Mouse (Mus musculus): ENCODE data around the gene Ccer2. TPM values are rescaled to one million over a fixed set of nuclear protein-coding genes. Genes with fewer than 3 reads are reported as not detected.

Gene Ccer2
- total RNA-seq, 2 experiments from 2014 or later = not detected

DNA sequence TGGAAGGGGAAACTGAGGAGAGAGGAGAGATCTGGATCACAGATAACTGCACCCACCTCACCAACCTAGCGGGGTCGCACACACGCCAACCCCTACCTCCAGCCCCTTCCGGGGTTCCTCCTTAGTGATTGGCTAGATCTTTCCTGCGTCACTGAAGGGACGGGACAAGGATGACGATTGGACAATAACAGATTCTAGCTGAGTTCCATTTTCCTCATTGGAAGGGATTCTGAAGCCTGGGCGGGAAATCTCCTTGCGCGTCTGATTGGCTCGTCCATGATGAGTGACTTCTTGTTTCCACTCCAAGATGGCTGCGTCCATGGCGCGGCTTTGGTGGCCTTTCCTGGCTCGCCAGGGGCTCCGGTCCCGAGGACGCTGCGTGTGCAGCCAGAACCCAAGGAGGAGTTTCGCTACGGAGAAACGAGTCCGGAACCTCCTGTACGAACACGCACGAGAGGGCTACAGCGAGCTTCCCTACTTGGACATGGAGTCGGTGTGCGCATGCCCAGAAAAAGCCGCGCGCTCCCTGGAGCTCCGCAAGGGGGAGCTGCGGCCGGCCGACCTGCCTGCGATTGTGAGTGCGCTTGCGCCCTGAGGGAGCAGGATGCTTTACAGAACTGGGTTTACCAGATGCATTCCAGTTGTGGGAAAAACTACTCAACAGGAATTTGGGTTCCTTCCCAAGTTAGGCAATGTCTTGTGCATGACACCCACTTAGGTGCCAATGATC is 14.1 kb upstream of the Ccer2 start, which contains the start of the genes Mrps12 and Sars2:
TSS of gene Mrps12 (minus strand) at position 112 of the 730 bp plus-strand sequence.
TSS of gene Sars2 (plus strand) at position 284 of the 730 bp plus-strand sequence.
- peak; percentile 88 to 97 for DNase-seq
- intact Hi-C loops (cut with DNase I) = no loop called here

- intact Hi-C loops (cut with DNase I) = no loop called here
- no peak for DNase-seq
Measured at GRCm38 (mm10) chr7:28749935-28750334, 6.0 kb upstream of the Ccer2 start.

- intact Hi-C loops (cut with DNase I) = no loop called here
- no peak for DNase-seq
Measured at GRCm38 (mm10) chr7:28758623-28759022, 2.6 kb downstream of the Ccer2 start.

DNA sequence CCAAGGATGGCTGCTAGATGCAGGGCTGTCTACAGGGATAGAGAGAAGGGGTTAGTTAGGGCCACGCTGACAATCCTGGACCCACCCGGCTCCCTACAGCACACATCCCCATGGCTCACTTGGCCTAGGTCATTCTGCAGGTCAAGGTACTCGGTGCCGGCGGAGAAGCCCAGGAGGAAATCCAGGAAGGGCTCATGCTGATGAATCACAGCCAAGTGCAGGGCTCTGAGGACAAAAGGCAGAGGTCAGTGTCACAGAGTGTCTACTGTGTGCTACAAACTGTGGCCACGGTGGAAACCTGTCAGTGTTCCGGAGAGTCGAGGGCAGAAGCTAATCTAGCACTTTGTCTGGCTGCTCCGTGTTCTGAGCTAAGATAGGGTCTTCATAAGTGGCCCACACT is 5.9 kb downstream of the Ccer2 start:
- DNase-seq = no peak
- intact Hi-C loops (cut with DNase I) = no loop called here

GRCm38 (mm10) chr7:28765211-28765610 is 9.2 kb downstream of the Ccer2 start:
- intact Hi-C loops (cut with DNase I) = no loop called here
- DNase-seq = no peak

DNA sequence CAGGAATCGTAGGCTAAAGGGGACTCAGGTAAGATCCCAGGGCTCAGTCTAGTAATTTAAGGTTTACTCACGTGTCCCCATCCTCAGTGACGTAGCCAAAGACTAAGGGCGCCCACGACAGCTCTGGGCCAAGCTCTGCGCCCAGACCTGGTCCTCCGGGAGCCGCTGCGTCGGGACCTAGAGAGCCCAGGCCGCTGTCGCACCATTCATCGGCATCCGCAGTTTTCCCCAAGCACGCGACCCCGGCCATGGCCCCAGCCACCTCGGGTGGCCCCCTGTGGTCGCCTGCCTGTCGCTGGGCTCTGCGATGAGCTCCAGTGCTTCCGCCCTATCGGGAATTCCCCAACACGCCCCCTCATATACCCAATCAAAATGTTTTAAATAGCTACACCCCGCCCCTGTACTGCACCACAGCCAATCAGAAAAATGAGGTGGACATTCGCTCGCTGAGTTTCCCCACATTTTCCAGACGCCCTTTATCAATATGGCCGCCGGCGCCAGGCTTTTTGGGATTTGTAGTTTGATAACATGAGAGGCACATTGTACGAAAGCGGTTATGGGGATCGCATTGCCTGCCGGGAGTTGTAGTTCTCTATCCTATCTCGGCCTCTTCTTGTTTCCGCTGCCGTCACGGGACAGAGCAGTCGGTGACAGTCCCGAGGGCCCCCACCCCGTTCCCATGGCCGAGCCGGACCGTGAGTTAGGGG is 10.4 kb downstream of the Ccer2 start, which contains the start of gene Sirt2:
TSS of gene Sirt2 (plus strand) at position 563 of the 707 bp plus-strand sequence.
- DNase-seq = peak; percentile 94 to 95
- intact Hi-C loops (cut with DNase I) = no loop called here

DNA sequence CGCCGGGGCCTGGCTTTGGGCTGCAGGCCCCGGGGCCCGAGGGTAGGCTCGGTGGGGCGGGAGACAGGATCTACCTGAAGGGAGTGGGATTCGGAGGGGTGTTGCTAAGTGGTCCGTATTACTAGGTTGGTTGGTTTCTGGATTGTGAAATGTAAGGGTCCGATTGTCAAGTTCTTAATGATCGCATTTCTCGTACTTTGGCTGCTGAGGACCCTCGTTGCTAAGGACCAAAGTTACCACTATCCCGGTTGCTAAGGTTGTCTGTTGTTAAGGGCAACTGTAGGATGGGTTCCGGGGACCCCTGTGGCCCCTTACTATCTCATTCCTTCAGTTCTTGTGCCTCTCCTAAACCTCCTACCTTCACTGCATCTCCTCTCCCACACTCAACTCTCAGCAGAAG is 10.9 kb downstream of the Ccer2 start:
- no peak for DNase-seq
- intact Hi-C loops (cut with DNase I) = no loop called here

DNA sequence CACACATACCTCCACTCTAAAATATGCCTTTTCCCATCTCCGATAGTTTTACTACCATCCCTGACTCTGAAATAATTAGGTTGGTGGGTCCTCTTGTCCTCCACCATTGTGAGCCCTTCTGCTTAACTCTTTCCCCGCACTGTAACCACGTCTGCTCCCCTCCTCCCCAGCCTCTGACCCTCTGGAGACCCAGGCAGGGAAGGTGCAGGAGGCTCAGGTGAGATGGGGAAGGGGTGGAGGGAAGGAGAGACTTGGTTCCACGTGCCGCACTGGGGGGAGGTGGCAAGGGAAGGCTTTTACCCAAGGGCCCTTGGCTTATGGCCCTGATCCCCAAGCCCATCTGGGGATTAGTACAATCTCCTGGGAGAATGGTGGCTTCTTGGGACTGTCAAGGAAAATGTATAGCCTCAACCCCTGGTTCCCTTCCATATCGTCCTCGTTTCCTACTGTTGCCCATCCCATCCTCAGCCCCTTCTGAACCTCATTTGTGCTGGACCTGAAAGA is 11.5 kb downstream of the Ccer2 start, which contains the start of gene Nfkbib:
TSS of gene Nfkbib (minus strand) at position 51 of the 504 bp plus-strand sequence.
- no peak for DNase-seq
- intact Hi-C loops (cut with DNase I) = no loop called here

- intact Hi-C loops (cut with DNase I) = no loop called here
- no peak for DNase-seq
Measured at GRCm38 (mm10) chr7:28769414-28769958, 13.5 kb downstream of the Ccer2 start.

- intact Hi-C loops (cut with DNase I) = no loop called here
- DNase-seq = no peak
Measured at GRCm38 (mm10) chr7:28770309-28770708, 14.3 kb downstream of the Ccer2 start.

GRCm38 (mm10) chr7:28771867-28772266 is 15.9 kb downstream of the Ccer2 start:
- DNase-seq = no peak
- intact Hi-C loops (cut with DNase I) = no loop called here

GRCm38 (mm10) chr7:28773163-28773562 is 17.2 kb downstream of the Ccer2 start:
- intact Hi-C loops (cut with DNase I) = no loop called here
- no peak for DNase-seq

DNA sequence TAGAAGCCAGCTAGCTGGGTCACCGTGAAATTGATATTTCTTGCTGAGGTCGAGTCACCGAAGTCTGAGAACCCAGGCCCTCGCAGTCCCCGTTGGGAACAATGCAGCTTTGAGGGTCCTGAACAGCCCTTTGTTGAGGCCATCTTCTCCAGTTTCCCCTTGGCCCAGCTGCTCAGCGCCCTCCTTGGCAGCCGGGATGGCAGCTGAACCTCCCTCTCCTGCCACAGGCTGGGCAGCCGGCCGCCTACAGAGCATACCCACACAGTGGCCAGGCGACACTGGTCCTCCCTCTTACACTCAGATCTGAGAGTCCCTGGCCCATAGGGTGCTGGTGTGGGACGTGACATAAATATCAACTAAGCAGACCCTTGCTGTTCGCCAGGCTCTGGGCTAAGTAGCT is 18.2 kb downstream of the Ccer2 start:
- DNase-seq = no peak
- intact Hi-C loops (cut with DNase I) = no loop called here

- no peak for DNase-seq
- intact Hi-C loops (cut with DNase I) = no loop called here
Measured at GRCm38 (mm10) chr7:28775129-28775528, 19.2 kb downstream of the Ccer2 start.

DNA sequence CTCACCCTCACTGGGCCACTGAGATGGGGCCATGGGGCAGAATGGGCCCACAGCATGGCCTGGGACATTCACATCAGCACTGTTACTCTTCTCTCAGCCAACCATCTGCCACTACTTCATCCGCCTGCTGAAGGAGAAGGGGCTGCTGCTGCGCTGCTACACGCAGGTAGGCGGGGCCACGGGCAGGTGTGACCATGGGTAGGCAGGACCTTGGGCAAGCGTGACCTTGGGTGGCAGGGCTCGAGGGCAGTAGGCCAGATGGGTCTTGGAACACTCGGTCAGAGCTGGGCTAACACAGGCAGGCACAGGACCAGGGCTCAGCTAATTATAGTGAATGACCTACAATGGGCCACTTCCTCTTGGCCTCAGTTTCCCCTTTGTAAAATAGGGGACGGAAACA is 22.9 kb downstream of the Ccer2 start:
- no peak for DNase-seq
- intact Hi-C loops (cut with DNase I) = no loop called here

- peak; percentile 81 to 88 for DNase-seq
- intact Hi-C loops (cut with DNase I) = no loop called here
Measured at GRCm38 (mm10) chr7:28780067-28780658, 24.2 kb downstream of the Ccer2 start.

DNA sequence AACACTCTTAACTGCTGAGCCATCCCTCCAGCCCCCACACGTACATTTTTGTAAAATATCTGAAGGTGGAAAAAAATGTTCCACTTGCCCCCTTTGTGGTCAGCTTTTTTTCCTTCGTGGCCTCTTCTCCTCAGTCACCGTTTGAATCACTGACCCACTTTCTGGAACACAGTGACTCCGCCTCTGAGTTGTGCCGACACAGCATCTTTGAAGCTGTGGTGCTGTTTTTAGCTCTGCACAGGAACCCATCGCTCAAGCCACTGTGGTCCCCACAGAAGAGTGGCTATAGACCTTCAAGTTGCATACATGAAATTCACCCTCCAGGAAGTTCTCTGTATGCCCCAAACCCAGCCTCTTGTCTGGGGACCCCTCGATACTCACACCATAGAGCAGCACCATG is 24.9 kb downstream of the Ccer2 start:
- DNase-seq = no peak
- intact Hi-C loops (cut with DNase I) = no loop called here

- DNase-seq = no peak
- intact Hi-C loops (cut with DNase I) = no loop called here
Measured at GRCm38 (mm10) chr7:28781261-28781663, 25.3 kb downstream of the Ccer2 start.

- DNase-seq = no peak
- intact Hi-C loops (cut with DNase I) = no loop called here
Measured at GRCm38 (mm10) chr7:28785161-28785560, 29.2 kb downstream of the Ccer2 start.

- intact Hi-C loops (cut with DNase I) = no loop called here
- DNase-seq = no peak
Measured at GRCm38 (mm10) chr7:28787884-28788283, 31.9 kb downstream of the Ccer2 start.

Measured in gastrocnemius, postnatal 36 days (tissue).